In genomic region chr9:70202753-70203152, GRCm38 (mm10) we compare ENCODE assay signal across 9 mouse cellular contexts. TPM values are rescaled to one million over a fixed set of nuclear protein-coding genes. Genes with fewer than 3 reads are reported as not detected.
DNase-seq lines count a peak whose midpoint lies in the region; ATAC-seq and TF ChIP-seq lines count a peak whose summit lies in the region.
"Had no signal": no experiment of that assay in that cellular context is flagged by ENCODE, and none has a peak within 500 bp of the region (broad histone marks: within the 10 kb centered on the region; RNA-seq: fewer than 3 reads in every experiment).

No protein-coding gene starts in this region.

- no peak for ATAC-seq in intestine, postnatal 0 days
- ATAC-seq in intestine, embryonic 15.5 days = no peak

- H3K4me3 ChIP-seq in intestine, postnatal 0 days (ENCODE audit: low read depth, low read length) = no peak overlapping the region
- H3K4me3 ChIP-seq in intestine, embryonic 15.5 days (replicated peaks) = no peak overlapping the region
- H3K4me3 ChIP-seq in gastrocnemius, adult 2 months = no peak overlapping the region
- H3K4me3 ChIP-seq: erythroblast, embryonic 14.5 days; liver, embryonic 15.5 days had no signal

- H3K27me3 ChIP-seq in intestine, postnatal 0 days (replicated peaks; ENCODE audit: control insufficient read depth, insufficient read depth, low read length) = no peaks in the 10 kb centered on the region
- H3K27me3 ChIP-seq in intestine, embryonic 15.5 days (replicated peaks) = no peaks in the 10 kb centered on the region

- peak; percentile 86 for DNase-seq in B cell, adult 2 months
- peak; percentile 60 for DNase-seq in NIH3T3 (ENCODE audit: low read depth)
- DNase-seq in gastrocnemius, adult 2 months = peak; percentile 64
- DNase-seq in lung, postnatal 10 days = peak; percentile 76
- peak; percentile 42 for DNase-seq in thymus, postnatal 25 days

- no peaks in the 10 kb centered on the region for H3K9me3 ChIP-seq in intestine, postnatal 0 days (ENCODE audit: control insufficient read depth)
- no peaks in the 10 kb centered on the region for H3K9me3 ChIP-seq in intestine, embryonic 15.5 days
- H3K9me3 ChIP-seq: liver, embryonic 15.5 days had no signal

- no peaks in the 10 kb centered on the region; the same call in 1 of the 2 replicates for H3K4me1 ChIP-seq in intestine, postnatal 0 days (replicated peaks; ENCODE audit: control insufficient read depth, insufficient read depth, low read length)
- no peaks in the 10 kb centered on the region for H3K4me1 ChIP-seq in intestine, embryonic 15.5 days (replicated peaks)
- H3K4me1 ChIP-seq: liver, embryonic 15.5 days had no signal

- no peak overlapping the region for H3K9ac ChIP-seq in intestine, postnatal 0 days (ENCODE audit: low read depth, low read length)
- no peak overlapping the region for H3K9ac ChIP-seq in intestine, embryonic 15.5 days
- H3K9ac ChIP-seq: liver, embryonic 15.5 days had no signal

- H3K4me2 ChIP-seq in intestine, postnatal 0 days (replicated peaks; ENCODE audit: low read depth) = no peak overlapping the region
- no peak overlapping the region for H3K4me2 ChIP-seq in intestine, embryonic 15.5 days (replicated peaks)
- H3K4me2 ChIP-seq: liver, embryonic 15.5 days had no signal

- peak; percentile 86 for TF ChIP-seq CTCF in intestine, postnatal 0 days (IDR thresholded peaks at IDR 0.05; ENCODE audit: low read depth)
- peak; percentile 78 for TF ChIP-seq CTCF in gastrocnemius, adult 2 months (IDR thresholded peaks at IDR 0.05)

- intact Hi-C loops in gastrocnemius, adult 2 months (cut with DNase I) = no loop called here

- H3K36me3 ChIP-seq in intestine, postnatal 0 days (ENCODE audit: control insufficient read depth, insufficient read depth) = no peaks in the 10 kb centered on the region
- no peaks in the 10 kb centered on the region for H3K36me3 ChIP-seq in intestine, embryonic 15.5 days
- H3K36me3 ChIP-seq: liver, embryonic 15.5 days had no signal

- 62% methylated on average over 5 of the region's 5 CpGs for WGBS in intestine, postnatal 0 days
- 58% methylated on average over 5 of the region's 5 CpGs for WGBS in intestine, embryonic 15.5 days

- no peak overlapping the region for H3K27ac ChIP-seq in intestine, postnatal 0 days (ENCODE audit: low read depth, low read length)
- no peak overlapping the region for H3K27ac ChIP-seq in intestine, embryonic 15.5 days
- no peak overlapping the region for H3K27ac ChIP-seq in gastrocnemius, adult 2 months
- H3K27ac ChIP-seq: liver, embryonic 15.5 days had no signal

RNA-seq across cellular contexts. Expression of gene Myo1e, which starts 4.4 kb away (rescaled TPM):
- 15.2 and 16.2 TPM in 2 replicates for polyA plus RNA-seq in intestine, postnatal 0 days (2015; fragmentation: Nextera tagmentation; extraction: Ambion mirVana)
- 18.4 and 19.4 TPM in 2 replicates for polyA plus RNA-seq in intestine, embryonic 15.5 days (2015; fragmentation: Nextera tagmentation; extraction: Ambion mirVana)
- total RNA-seq in gastrocnemius, adult 2 months (2021) = 10 to 100 TPM in 1 of 2 experiments, 1 to 10 TPM in 1; 5.7 to 11.7 TPM
